Mouse (Mus musculus): Measurements from ENCODE around the gene P2ry1. TPM values are rescaled to one million over a fixed set of nuclear protein-coding genes. Genes with fewer than 3 reads are reported as not detected.

P2ry1 gene
- polyA plus RNA-seq (2015; fragmentation: Nextera tagmentation; extraction: Ambion mirVana), result 0.51 and 0.61 TPM in 2 replicates

GRCm38 (mm10) chr3:61002587-61003501 is at the start of gene P2ry1:
P2ry1 (plus strand) TSS chr3:61002795.
- peak; percentile 55 for DNase-seq (ENCODE audit: low spot score)

GRCm38 (mm10) chr3:60953199-60953736 is 49.3 kb upstream of the P2ry1 start:
- no peak for DNase-seq (ENCODE audit: low spot score)

- DNase-seq (ENCODE audit: low spot score), result no peak
These were observed 48.5 kb upstream of the P2ry1 start for GRCm38 (mm10) chr3:60954073-60954472.

- DNase-seq (ENCODE audit: low spot score), result no peak
These were observed 43.8 kb upstream of the P2ry1 start for GRCm38 (mm10) chr3:60958769-60959168.

- no peak for DNase-seq (ENCODE audit: low spot score)
These were observed 37.5 kb upstream of the P2ry1 start for GRCm38 (mm10) chr3:60965137-60965536.

GRCm38 (mm10) chr3:60974944-60975343 is 27.7 kb upstream of the P2ry1 start:
- no peak for DNase-seq (ENCODE audit: low spot score)

- DNase-seq (ENCODE audit: low spot score), result no peak
These were observed 20.5 kb upstream of the P2ry1 start for GRCm38 (mm10) chr3:60982109-60982508.

GRCm38 (mm10) chr3:60998064-60998463 is 4.5 kb upstream of the P2ry1 start:
- DNase-seq (ENCODE audit: low spot score), result no peak

GRCm38 (mm10) chr3:60999715-61000114 is 2.9 kb upstream of the P2ry1 start:
- no peak for DNase-seq (ENCODE audit: low spot score)

- DNase-seq (ENCODE audit: low spot score), result no peak
These were observed 1.8 kb upstream of the P2ry1 start for GRCm38 (mm10) chr3:61000747-61001146.

GRCm38 (mm10) chr3:61001852-61002586 is 576 bp upstream of the P2ry1 start:
- DNase-seq (ENCODE audit: low spot score), result peak; percentile 7

GRCm38 (mm10) chr3:61004611-61005010 is 2.0 kb downstream of the P2ry1 start:
- no peak for DNase-seq (ENCODE audit: low spot score)

GRCm38 (mm10) chr3:61011660-61012059 is 9.1 kb downstream of the P2ry1 start:
- DNase-seq (ENCODE audit: low spot score), result no peak

GRCm38 (mm10) chr3:61012550-61012949 is 10.0 kb downstream of the P2ry1 start:
- no peak for DNase-seq (ENCODE audit: low spot score)

- DNase-seq (ENCODE audit: low spot score), result no peak
These were observed 14.1 kb downstream of the P2ry1 start for GRCm38 (mm10) chr3:61016733-61017132.

- no peak for DNase-seq (ENCODE audit: low spot score)
These were observed 29.5 kb downstream of the P2ry1 start for GRCm38 (mm10) chr3:61032100-61032499.

GRCm38 (mm10) chr3:61035633-61036032 is 33.0 kb downstream of the P2ry1 start:
- DNase-seq (ENCODE audit: low spot score), result no peak

GRCm38 (mm10) chr3:61039916-61040315 is 37.3 kb downstream of the P2ry1 start:
- no peak for DNase-seq (ENCODE audit: low spot score)

- DNase-seq (ENCODE audit: low spot score), result no peak
These were observed 47.5 kb downstream of the P2ry1 start for GRCm38 (mm10) chr3:61049976-61050672.
